Mouse (Mus musculus) left cerebral cortex, adult 2 months (tissue): ENCODE data around the gene Oosp2. TPM values are rescaled to one million over a fixed set of nuclear protein-coding genes. Genes with fewer than 3 reads are reported as not detected.

Experiments
- DNase-seq, 2 experiments: peaks; one replicate each; pipeline ENCODE4 v3.0.0; 2021 to 2022; ENCODE audit warnings: low spot score in 2 of 2, mixed read lengths in 1 of 2; ENCODE audit errors: extremely low spot score in 1 of 2
- H3K27ac ChIP-seq: fragments of 200-600 bp; 2 replicates; pipeline ENCODE4 v1.8.1; 2022
- H3K4me3 ChIP-seq: fragments of 200-600 bp; 2 replicates; pipeline ENCODE4 v1.8.1; 2022
- CTCF ChIP-seq: fragments of 200-600 bp; IDR thresholded peaks from 2 replicates; pipeline ENCODE4 v1.8.1; 2022; ENCODE audit warnings: antibody characterized with exemption, mild to moderate bottlenecking, moderate library complexity
- intact Hi-C: fragments of 180-260 bp; cut with DNase I; formaldehyde crosslinking; loops from one replicate; pipeline ENCODE4 v1.15.1; 2025
- total RNA-seq, 2 experiments: library from RNA; stranded (reverse); gene quantifications; 2 replicates each; pipeline ENCODE4 v1.2.3; 2021

Gene Oosp2
- total RNA-seq, 2 experiments from 2014 or later: not detected

DNA sequence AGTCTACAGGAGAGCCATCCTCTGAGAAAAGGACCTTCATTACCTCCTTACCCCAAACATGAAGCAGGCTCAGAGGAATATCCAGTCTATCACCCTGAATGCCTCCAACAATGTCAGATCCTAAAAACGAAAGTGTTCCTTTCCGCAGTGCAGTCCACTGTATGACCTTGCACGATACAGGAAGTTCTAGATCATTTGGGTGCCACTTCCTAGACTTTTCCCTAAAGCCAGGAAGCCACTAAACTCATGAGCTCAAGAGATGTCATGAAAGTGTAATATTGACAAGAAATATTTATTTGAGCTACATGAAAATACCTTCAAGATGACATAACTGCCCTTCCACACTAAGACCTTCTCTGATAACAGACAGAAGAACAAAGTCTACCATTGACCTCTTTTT lies 59.0 kb downstream of the Oosp2 start:
- no peak overlapping the region for H3K4me3 ChIP-seq
- no peak for TF ChIP-seq CTCF
- H3K27ac ChIP-seq: no peak overlapping the region
- DNase-seq: no peak
- intact Hi-C loops: loop anchor here (5.0 kb wide), 2 partner anchors 129 to 249 kb away; no protein-coding TSS in a partner anchor

Other genes with a start within 250 kb of the Oosp2 start
- gene Ms4a4b, start 217.0 kb downstream of the Oosp2 start, total RNA-seq: under 1 TPM in 1 of 2 experiments, not detected in 1; 0.20 TPM
- 1 to 10 TPM; 1.4 to 2.3 TPM for gene Ms4a6c, start 191.2 kb downstream of the Oosp2 start, total RNA-seq
- 1 to 10 TPM; 1.3 to 1.5 TPM for gene Gm8369, start 174.6 kb downstream of the Oosp2 start, total RNA-seq
- gene Ms4a6b, start 144.0 kb downstream of the Oosp2 start, total RNA-seq: 1 to 10 TPM; 1.7 to 2.9 TPM
- gene Ms4a4d, start 123.8 kb downstream of the Oosp2 start, total RNA-seq: not detected
- 1 to 10 TPM; 1.2 to 1.7 TPM for gene Ms4a6d, start 55.7 kb downstream of the Oosp2 start, total RNA-seq
- gene Ms4a2, start 36.8 kb downstream of the Oosp2 start, total RNA-seq: not detected
- not detected for gene Ms4a3, start 19.7 kb downstream of the Oosp2 start, total RNA-seq
- gene Oosp1, start 30.6 kb upstream of the Oosp2 start, total RNA-seq: not detected
- gene Oosp3, start 36.5 kb upstream of the Oosp2 start, total RNA-seq: not detected
- gene Gif, start 87.0 kb upstream of the Oosp2 start, total RNA-seq: not detected
- 10 to 100 TPM; 36.8 to 37.9 TPM for gene Mrpl16, start 109.8 kb upstream of the Oosp2 start, total RNA-seq
- 10 to 100 TPM; 30.9 to 31.4 TPM for gene Stx3, start 158.8 kb upstream of the Oosp2 start, total RNA-seq
- gene Olfr1417, start 178.7 kb upstream of the Oosp2 start, total RNA-seq: not detected
- not detected for gene Olfr1418, start 200.5 kb upstream of the Oosp2 start, total RNA-seq
- gene Olfr1419, start 214.5 kb upstream of the Oosp2 start, total RNA-seq: not detected
- gene Olfr1420, start 226.0 kb upstream of the Oosp2 start, total RNA-seq: not detected